Comparison of ENCODE assay signal across 13 mouse cellular contexts in the genomic region with DNA sequence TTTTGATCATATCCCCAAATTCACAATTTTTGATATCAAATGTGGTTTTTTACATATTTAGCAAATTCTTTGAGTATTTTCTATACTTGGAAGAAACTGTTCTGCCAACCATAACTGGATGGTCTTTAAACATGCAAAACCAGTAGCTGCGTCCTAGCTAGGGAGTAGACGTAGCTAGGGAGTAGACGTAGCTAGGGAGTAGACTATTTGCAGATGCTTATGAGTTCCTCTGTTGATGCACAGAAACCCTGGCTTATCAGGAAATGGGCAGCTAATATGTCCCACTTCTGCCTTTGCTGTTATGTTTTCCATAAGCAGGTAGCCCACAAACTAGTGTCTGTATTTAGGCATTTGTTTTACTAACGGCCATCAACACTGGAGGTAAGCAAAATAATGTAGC.
"Had no signal": no experiment of that assay in that cellular context is flagged by ENCODE, and none has a peak within 500 bp of the region (broad histone marks: within the 10 kb centered on the region; RNA-seq: fewer than 3 reads in every experiment).

No protein-coding gene starts in this region.

- H3K9me3 ChIP-seq: limb, embryonic 12.5 days; lung, embryonic 15.5 days; neural tube, embryonic 15.5 days had no signal

- H3K36me3 ChIP-seq: limb, embryonic 12.5 days; lung, embryonic 15.5 days; neural tube, embryonic 15.5 days had no signal

- H3K9ac ChIP-seq: limb, embryonic 12.5 days; lung, embryonic 15.5 days; neural tube, embryonic 15.5 days had no signal

- H3K27ac ChIP-seq: layer of hippocampus, adult 2 months; limb, embryonic 12.5 days; lung, embryonic 15.5 days; neural tube, embryonic 15.5 days; stomach, postnatal 0 days had no signal

- H3K4me3 ChIP-seq: layer of hippocampus, adult 2 months; limb, embryonic 12.5 days; lung, embryonic 15.5 days; myocyte; neural tube, embryonic 15.5 days had no signal

- H3K4me2 ChIP-seq: limb, embryonic 12.5 days; lung, embryonic 15.5 days; neural tube, embryonic 15.5 days had no signal

- H3K4me1 ChIP-seq: limb, embryonic 12.5 days; lung, embryonic 15.5 days; neural tube, embryonic 15.5 days had no signal

- H3K27me3 ChIP-seq: limb, embryonic 12.5 days; lung, embryonic 15.5 days; neural tube, embryonic 15.5 days had no signal

- DNase-seq: kidney, adult 8-10 months; kidney, postnatal 36 days; lung, postnatal 14 days; midbrain, embryonic 14.5 days; thymus, adult 2 months; thymus, postnatal 25 days had no signal

- ATAC-seq: intestine, postnatal 0 days had no signal
